Mouse (Mus musculus) heart, adult 2 months (tissue): ENCODE data around the gene St6galnac6. TPM values are rescaled to one million over a fixed set of nuclear protein-coding genes. Genes with fewer than 3 reads are reported as not detected.
A peak's percentile ranks its signal among the peaks of the same experiment; 100 is the strongest.

Experiments used
- DNase-seq, 2 experiments: peaks; one replicate each; pipeline ENCODE4 v3.0.0; 2021
- H3K27ac ChIP-seq: fragments of 200-600 bp; 2 replicates; pipeline ENCODE4 v1.8.1; 2022
- H3K27me3 ChIP-seq: fragments of 200-500 bp; 2 replicates; pipeline ENCODE4 v1.6.1; 2012; ENCODE audit warnings: mild to moderate bottlenecking, low read length, inconsistent platforms, mixed read lengths; ENCODE audit not compliant: control insufficient read depth, insufficient read depth
- H3K36me3 ChIP-seq: fragments of 200-500 bp; 2 replicates; pipeline ENCODE4 v1.6.1; 2012; ENCODE audit warnings: low read length, inconsistent platforms; ENCODE audit not compliant: control insufficient read depth, insufficient read depth
- H3K4me1 ChIP-seq: fragments of 200-500 bp; 2 replicates; pipeline ENCODE4 v1.6.1; 2011; ENCODE audit warnings: low read length; ENCODE audit not compliant: control insufficient read depth, insufficient read depth
- H3K4me3 ChIP-seq: fragments of 200-600 bp; 2 replicates; pipeline ENCODE4 v1.8.1; 2022
- H3K79me2 ChIP-seq: fragments of 200-500 bp; replicated peaks from 2 replicates; pipeline ENCODE4 v1.6.1; 2012; ENCODE audit warnings: mild to moderate bottlenecking, inconsistent platforms, low read length, moderate library complexity, mixed read lengths; ENCODE audit not compliant: control insufficient read depth, insufficient read depth
- H3K9ac ChIP-seq: fragments of 200-500 bp; 2 replicates; pipeline ENCODE4 v1.6.1; 2012; ENCODE audit warnings: low read depth, mild to moderate bottlenecking, control low read depth, inconsistent platforms, low read length, mixed read lengths
- CTCF ChIP-seq: fragments of 200-600 bp; IDR thresholded peaks from 2 replicates; pipeline ENCODE4 v1.8.1; 2022; ENCODE audit warnings: antibody characterized with exemption, mild to moderate bottlenecking, moderate library complexity
- EP300 ChIP-seq: fragments of 200-500 bp; IDR thresholded peaks from 2 replicates; pipeline ENCODE4 v1.6.1; 2011; ENCODE audit warnings: low read depth, low read length, control low read depth; ENCODE audit not compliant: insufficient read depth
- POLR2A ChIP-seq: fragments of 200-500 bp; IDR thresholded peaks from 2 replicates; pipeline ENCODE4 v1.6.1; 2011; ENCODE audit warnings: mild to moderate bottlenecking, low read depth, low read length, control low read depth; ENCODE audit not compliant: insufficient read depth
- WGBS: fragments of 180-500 bp; shearing (Covaris S2); methylation state at CpG from one replicate; pipeline ENCODE4 v1.1.7; 2018; 5-methylcytosine and 5-hydroxymethylcytosine counted together
- intact Hi-C: fragments of 180-260 bp; cut with DNase I; formaldehyde crosslinking; loops from one replicate; pipeline ENCODE4 v1.15.1; 2025
- polyA plus RNA-seq: library from polyadenylated mRNA; depleted of rRNA; stranded (reverse); fragments of >200 nt; gene quantifications from 2 replicates; pipeline ENCODE4 v1.2.3, GENCODE M21; 2012
- total RNA-seq, 2 experiments: library from RNA; stranded (reverse); gene quantifications; 2 replicates each; pipeline ENCODE4 v1.2.3; 2021

St6galnac6 gene
- total and polyA plus RNA-seq, 3 experiments, result 107 to 129 (median 125) TPM

DNA sequence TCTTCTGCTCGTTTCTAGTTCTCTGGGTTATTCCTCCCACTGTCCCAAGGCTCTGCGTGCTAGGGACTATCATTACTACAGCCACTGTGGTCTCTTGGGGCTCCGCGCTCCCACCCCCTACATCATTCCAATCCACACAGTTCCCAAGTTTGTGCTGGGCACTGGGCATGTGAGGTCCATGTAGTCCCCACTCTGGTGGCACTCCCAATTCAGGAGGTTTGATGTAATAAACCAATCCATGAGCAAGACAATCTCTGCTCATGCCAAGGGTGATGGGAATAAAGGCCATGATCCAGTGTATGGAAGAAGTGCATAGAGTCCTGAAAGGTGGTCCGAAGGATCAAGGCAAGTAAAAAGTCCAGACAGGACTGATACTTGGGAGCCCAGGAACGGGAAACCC lies 25.0 kb upstream of the St6galnac6 start, which contains the start of gene Pip5kl1:
TSS of gene Pip5kl1 (plus strand) at position 301 of the 400 bp plus-strand sequence.
- WGBS, result 69% methylated on average over 6 of the region's 6 CpGs
- H3K9ac ChIP-seq, result no peak within 1 kb of the TSS
- DNase-seq, result no peak
- no peaks in the 10 kb centered on the region for H3K36me3 ChIP-seq
- intact Hi-C loops, result loop anchor here (5.0 kb wide), 1 partner anchor 183 kb away; the partner anchor contains the start of gene Tor2a
- no peaks in the 10 kb centered on the region for H3K4me1 ChIP-seq
- H3K27ac ChIP-seq, result no peak within 1 kb of the TSS
- H3K79me2 ChIP-seq, result no peaks in the 10 kb centered on the region
- H3K4me3 ChIP-seq, result no peak within 1 kb of the TSS
- no peaks in the 10 kb centered on the region for H3K27me3 ChIP-seq
- no peak for TF ChIP-seq CTCF
- TF ChIP-seq POLR2A, result no peak
- TF ChIP-seq EP300, result no peak

DNA sequence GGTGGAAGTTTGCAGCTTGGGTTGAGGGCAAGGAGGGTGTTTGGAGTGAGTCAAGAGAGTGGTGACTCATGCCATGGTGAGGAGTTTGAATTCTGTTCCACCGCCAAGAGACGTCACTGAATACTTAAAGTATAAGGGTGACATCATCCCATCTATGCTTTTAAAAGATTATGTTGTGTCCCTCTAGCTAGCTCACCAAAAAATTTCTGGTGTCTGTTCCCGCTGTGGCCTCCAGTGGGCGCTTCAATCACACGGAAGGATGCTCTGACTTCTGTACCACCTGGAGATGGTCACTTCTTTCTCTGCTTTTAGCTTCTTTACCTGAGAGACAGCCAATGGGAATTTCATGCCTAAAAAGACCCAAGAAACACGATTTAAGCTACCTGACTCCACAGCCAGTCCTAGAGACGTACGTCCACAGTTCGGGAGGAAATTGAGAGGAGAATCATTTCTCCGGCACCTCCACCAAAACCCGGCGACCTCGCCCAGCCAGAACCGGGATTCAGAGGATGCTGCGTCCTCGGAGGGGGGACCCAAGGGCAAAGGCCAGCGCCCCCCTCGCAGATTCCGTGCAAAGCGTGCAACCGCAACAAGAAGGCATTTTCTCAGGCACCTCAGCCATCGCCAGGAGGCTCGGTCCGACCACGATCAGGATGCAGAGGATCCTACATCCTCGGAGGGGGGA lies 24.5 kb upstream of the St6galnac6 start:
- no peak overlapping the region for H3K27ac ChIP-seq
- no peaks in the 10 kb centered on the region for H3K36me3 ChIP-seq
- no peaks in the 10 kb centered on the region for H3K79me2 ChIP-seq
- H3K9ac ChIP-seq, result no peak overlapping the region
- no peaks in the 10 kb centered on the region for H3K4me1 ChIP-seq
- TF ChIP-seq POLR2A (no peak), CTCF (peak; percentile 91), EP300 (0 out of 2 replicates have a peak, but pooled peaks have one; percentile 34)
- intact Hi-C loops, result loop anchor here (5.0 kb wide), 2 partner anchors 37 to 182 kb away; partner anchors contain the start of gene Tor2a
- WGBS, result 5% methylated on average over 26 of the region's 26 CpGs
- DNase-seq, result peak in 1 of 2 experiments; percentile 66
- no peaks in the 10 kb centered on the region for H3K27me3 ChIP-seq
- H3K4me3 ChIP-seq, result no peak overlapping the region

DNA sequence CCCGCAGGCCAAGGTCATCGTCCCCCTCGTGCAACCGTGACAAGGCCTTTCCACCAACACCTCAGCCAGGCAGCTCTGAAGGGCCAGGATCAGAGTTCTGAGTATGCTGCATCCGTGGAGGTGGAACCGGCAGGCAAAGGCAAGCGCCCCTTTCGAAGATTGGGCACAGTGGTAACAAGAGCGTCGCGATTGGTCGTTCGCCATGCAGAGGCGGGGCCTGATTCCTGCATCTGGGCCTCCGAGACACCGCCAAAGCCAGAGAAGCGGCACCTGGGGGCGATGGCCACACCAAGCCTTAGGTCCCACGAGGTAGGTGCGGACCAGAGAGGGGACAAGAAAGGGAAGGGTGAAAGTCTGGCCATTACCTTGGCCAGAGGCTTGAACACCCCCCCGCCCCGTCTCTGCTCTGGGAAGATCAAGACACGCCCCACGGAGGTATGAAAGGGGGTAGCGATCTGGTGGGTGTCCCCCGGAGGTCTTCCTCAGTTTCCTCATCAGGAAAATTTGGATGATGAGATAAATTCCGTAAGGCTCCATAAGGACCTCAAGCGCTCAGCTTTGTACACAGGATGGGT lies 23.8 kb upstream of the St6galnac6 start, which contains the start of gene 9430097D07Rik:
TSS of gene 9430097D07Rik (minus strand) at position 99 of the 575 bp plus-strand sequence.
- Histone ChIP-seq H3K4me1 (no peaks in the 10 kb centered on the region), H3K79me2 (no peaks in the 10 kb centered on the region), H3K36me3 (no peaks in the 10 kb centered on the region), H3K9ac (no peak within 1 kb of the TSS), H3K27me3 (no peaks in the 10 kb centered on the region), H3K27ac (no peak within 1 kb of the TSS), H3K4me3 (no peak within 1 kb of the TSS)
- no peak for DNase-seq
- intact Hi-C loops, result loop anchor here (5.0 kb wide), 1 partner anchor 37 kb away; no protein-coding TSS in a partner anchor
- TF ChIP-seq EP300 (no peak), CTCF (no peak), POLR2A (no peak)
- 21% methylated on average over 28 of the region's 28 CpGs for WGBS

DNA sequence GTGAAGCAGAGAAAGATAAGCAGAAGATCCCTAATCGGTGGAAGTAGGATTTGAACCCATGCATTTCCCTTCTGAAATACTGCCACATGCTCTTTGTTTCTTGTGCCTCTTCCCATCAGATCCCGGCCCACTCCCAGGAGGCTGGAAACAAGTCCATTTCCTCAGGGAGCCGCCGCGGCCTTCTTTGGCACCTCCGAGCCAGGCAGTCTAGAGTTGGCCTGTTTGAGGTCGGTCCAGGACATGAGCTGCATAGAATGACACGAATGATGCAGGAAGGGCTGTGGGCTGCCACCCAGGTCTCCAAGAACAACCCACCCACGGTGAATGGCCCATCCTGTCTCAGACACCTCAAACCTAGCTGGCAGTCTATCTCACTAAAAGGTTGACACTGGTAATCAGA lies 23.0 kb upstream of the St6galnac6 start:
- no peak overlapping the region for H3K27ac ChIP-seq
- 44% methylated on average over 9 of the region's 9 CpGs for WGBS
- intact Hi-C loops, result loop anchor here (5.0 kb wide), 1 partner anchor 36 kb away; no protein-coding TSS in a partner anchor
- no peak overlapping the region for H3K4me3 ChIP-seq
- H3K79me2 ChIP-seq, result no peaks in the 10 kb centered on the region
- H3K4me1 ChIP-seq, result no peaks in the 10 kb centered on the region
- no peak for DNase-seq
- TF ChIP-seq EP300 (no peak), CTCF (no peak), POLR2A (no peak)
- H3K27me3 ChIP-seq, result no peaks in the 10 kb centered on the region
- H3K9ac ChIP-seq, result no peak overlapping the region
- no peaks in the 10 kb centered on the region for H3K36me3 ChIP-seq

DNA sequence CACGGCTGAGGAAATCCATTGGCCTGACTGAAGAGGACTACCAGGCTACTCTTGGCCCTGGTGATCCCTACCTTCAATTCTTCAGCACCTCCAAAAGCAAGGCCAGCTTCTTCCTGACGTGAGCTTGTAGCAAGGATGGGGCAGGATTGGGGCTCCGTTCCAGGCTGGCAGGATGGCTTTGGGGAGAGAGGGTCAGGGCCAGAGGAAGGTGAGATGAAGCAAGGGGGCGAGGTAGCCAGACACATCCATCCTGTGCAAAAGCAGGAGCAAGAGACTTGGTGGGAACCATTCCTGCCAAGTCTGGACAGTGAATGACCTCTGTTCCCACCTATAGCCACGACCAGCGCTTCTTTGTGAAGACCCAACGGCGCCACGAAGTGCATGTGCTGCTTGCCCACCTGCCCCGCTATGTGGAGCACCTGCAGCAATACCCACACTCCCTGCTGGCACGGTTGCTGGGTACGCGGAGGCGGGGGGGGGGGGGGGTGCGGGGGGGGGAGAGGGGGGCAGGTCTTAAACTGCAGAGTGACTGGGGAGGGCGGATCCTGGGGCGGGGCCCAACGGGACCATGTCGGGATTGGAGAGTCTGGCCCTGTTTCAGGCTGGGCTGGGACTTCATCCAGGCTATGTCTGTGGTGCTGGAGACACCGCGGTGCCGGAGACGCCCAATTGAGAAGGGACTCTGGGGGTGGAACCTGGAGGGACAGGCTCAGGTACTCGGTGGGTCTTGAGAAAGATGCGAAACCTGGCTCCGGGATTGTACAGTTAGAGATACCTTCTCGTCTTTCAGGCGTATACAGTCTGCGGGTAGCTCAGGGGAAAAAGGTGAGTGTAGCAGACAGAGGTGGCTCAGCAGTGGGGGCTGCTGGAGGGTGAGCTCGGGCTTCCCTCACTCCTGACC lies 21.1 kb upstream of the St6galnac6 start:
- Histone ChIP-seq H3K36me3 (no peaks in the 10 kb centered on the region), H3K9ac (no peak overlapping the region), H3K4me3 (no peak overlapping the region), H3K4me1 (peaks cover 1% of the 10 kb centered on the region; the same call in 1 of the 2 replicates), H3K27ac (no peak overlapping the region), H3K27me3 (no peaks in the 10 kb centered on the region), H3K79me2 (no peaks in the 10 kb centered on the region)
- TF ChIP-seq EP300 (no peak), CTCF (no peak), POLR2A (no peak)
- WGBS, result 46% methylated on average over 25 of the region's 30 CpGs
- no peak for DNase-seq
- intact Hi-C loops, result loop anchor here (5.0 kb wide), 1 partner anchor 34 kb away; no protein-coding TSS in a partner anchor
